Mouse (Mus musculus): ENCODE measurements around the gene Cdc25b.

DNA sequence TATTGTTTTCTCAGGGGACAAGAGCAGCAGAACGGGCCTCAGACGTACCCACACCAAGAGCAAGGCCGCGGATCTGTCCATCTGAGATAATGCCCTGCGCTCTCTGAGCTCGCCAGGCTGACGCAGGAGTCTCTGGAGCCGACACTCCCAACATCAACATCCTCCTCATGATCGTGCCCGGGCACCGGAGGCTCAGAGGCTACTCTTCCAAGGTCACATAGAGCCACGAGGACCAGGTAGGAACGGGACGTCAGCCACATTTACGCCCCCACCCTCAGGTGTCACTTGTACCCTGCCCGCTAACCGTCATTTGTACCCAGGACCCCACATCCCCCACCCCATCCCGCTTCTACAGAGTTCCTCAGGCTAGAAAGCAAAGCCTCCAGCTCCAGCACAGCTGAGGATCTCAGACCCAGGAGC, 27.2 kb upstream of the Cdc25b start:
- TF ChIP-seq POLR2A (IDR thresholded peaks at IDR 0.05; ENCODE audit: insufficient read depth, low read depth, low read length), result no peak
- TF ChIP-seq CTCF (IDR thresholded peaks at IDR 0.05), result no peak
- no peak for TF ChIP-seq EP300 (IDR thresholded peaks at IDR 0.05; ENCODE audit: insufficient read depth, low read depth, low read length)

All from heart, adult 2 months (tissue).